Mouse (Mus musculus): ENCODE data around the gene Astn1. TPM values are rescaled to one million over a fixed set of nuclear protein-coding genes. Genes with fewer than 3 reads are reported as not detected.

The Astn1 gene
- polyA plus RNA-seq, 1 experiment from 2014 or later = 1.6 TPM

DNA sequence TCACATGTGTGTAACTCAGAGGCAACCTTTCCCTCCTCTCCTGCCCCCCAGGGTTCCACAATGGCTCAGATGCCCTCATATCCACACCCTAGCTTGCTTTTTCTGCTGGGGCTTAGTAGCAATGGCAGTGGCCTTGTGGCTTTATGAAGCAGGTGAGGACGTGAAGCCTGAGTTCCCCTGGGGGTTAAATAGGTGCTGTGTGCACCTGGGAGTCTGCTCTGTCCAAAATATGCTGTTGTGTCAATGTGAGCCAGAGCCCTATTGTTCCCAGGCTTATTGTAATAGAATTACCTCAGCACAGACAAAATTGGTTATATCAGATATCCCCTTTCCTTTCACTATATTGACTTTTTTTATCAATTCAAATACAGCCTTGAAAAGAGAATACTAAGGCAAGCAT, 325.7 kb downstream of the Astn1 start:
- no peaks in the 10 kb centered on the region for H3K27me3 ChIP-seq (ENCODE audit: insufficient read depth, poor library complexity, severe bottlenecking)
- 46% methylated on average over 1 of the region's 1 CpGs for WGBS
- DNase-seq (ENCODE audit: low spot score) = no peak
- H3K4me3 ChIP-seq = no peak overlapping the region
- no peaks in the 10 kb centered on the region for H3K4me1 ChIP-seq
- no peaks in the 10 kb centered on the region for H3K9me3 ChIP-seq
- H3K36me3 ChIP-seq = no peaks in the 10 kb centered on the region
- H3K27ac ChIP-seq = no peak overlapping the region

- Histone ChIP-seq H3K27me3 (ENCODE audit: insufficient read depth, poor library complexity, severe bottlenecking) (no peaks in the 10 kb centered on the region), H3K36me3 (no peaks in the 10 kb centered on the region), H3K9me3 (no peaks in the 10 kb centered on the region), H3K4me1 (no peaks in the 10 kb centered on the region), H3K4me3 (no peak overlapping the region), H3K27ac (no peak overlapping the region)
- no peak for DNase-seq (ENCODE audit: low spot score)
- 42% methylated on average over 3 of the region's 3 CpGs for WGBS
These were observed 335.4 kb downstream of the Astn1 start for GRCm38 (mm10) chr1:158697423-158697822.

DNA sequence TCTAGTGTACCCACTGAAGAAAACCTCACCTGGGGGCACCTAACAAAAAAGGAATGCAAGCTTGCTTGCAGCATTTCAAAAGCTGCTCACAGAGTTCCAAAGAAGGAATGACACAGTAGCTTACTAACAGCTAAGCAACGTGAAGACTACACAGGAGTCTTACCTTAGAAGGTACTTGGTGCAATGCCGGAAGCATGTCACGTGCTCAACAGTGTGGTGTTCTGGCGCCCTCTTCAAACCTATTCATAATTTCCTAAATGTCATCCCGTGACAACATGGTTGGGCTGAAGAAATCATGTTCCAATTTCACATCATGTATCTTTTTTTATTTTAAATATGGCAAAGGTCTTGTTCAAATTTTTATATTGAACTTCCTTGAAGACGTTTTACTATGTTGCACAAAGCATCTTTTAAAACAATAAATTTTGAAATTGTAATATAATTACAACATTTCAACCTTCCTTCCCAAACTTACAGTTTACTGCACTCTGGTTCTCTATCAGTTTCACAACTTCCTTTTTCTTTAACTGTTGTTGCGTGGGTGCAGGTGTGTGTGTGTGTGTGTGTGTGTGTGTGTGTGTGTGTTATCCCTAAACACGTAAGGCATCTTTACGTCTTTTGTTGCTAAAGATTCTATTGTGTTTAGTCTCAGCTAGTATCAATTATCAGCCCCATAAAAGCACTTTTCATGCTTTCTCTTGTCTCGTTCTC, 335.9 kb downstream of the Astn1 start:
- Histone ChIP-seq H3K9me3 (no peaks in the 10 kb centered on the region), H3K36me3 (no peaks in the 10 kb centered on the region), H3K4me3 (no peak overlapping the region), H3K27me3 (ENCODE audit: insufficient read depth, poor library complexity, severe bottlenecking) (no peaks in the 10 kb centered on the region), H3K27ac (no peak overlapping the region), H3K4me1 (no peaks in the 10 kb centered on the region)
- WGBS = 81% methylated on average over 10 of the region's 10 CpGs
- no peak for DNase-seq (ENCODE audit: low spot score)

DNA sequence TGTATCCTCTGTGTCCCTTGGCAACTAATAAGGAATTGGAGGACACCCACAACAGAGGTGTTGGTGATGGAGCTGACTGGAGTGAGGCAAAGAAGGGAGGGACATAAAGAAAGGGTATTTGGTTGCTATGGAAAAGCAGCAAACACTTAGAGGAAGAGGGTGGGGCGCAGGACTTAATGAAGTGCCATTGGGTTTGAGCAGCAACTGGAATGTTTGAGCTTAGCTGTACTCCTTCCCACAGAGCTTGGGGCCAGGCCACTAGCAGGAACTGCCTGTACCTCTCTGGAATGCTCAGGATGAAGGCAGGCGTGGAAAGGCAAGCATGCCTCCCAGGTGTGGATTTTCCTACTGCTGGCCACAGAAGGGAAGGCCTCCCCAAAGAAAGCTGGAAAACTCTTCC, 337.2 kb downstream of the Astn1 start:
- DNase-seq (ENCODE audit: low spot score) = no peak
- no peak overlapping the region for H3K4me3 ChIP-seq
- no peak overlapping the region for H3K27ac ChIP-seq
- H3K36me3 ChIP-seq = no peaks in the 10 kb centered on the region
- WGBS = 80% methylated on average over 2 of the region's 2 CpGs
- no peaks in the 10 kb centered on the region for H3K27me3 ChIP-seq (ENCODE audit: insufficient read depth, poor library complexity, severe bottlenecking)
- H3K9me3 ChIP-seq = no peaks in the 10 kb centered on the region
- H3K4me1 ChIP-seq = no peaks in the 10 kb centered on the region

GRCm38 (mm10) chr1:158700147-158700546, 338.1 kb downstream of the Astn1 start:
- Histone ChIP-seq H3K4me3 (no peak overlapping the region), H3K27me3 (ENCODE audit: insufficient read depth, poor library complexity, severe bottlenecking) (no peaks in the 10 kb centered on the region), H3K36me3 (no peaks in the 10 kb centered on the region), H3K27ac (no peak overlapping the region), H3K9me3 (no peaks in the 10 kb centered on the region), H3K4me1 (no peaks in the 10 kb centered on the region)
- 82% methylated on average over 2 of the region's 2 CpGs for WGBS
- DNase-seq (ENCODE audit: low spot score) = no peak

DNA sequence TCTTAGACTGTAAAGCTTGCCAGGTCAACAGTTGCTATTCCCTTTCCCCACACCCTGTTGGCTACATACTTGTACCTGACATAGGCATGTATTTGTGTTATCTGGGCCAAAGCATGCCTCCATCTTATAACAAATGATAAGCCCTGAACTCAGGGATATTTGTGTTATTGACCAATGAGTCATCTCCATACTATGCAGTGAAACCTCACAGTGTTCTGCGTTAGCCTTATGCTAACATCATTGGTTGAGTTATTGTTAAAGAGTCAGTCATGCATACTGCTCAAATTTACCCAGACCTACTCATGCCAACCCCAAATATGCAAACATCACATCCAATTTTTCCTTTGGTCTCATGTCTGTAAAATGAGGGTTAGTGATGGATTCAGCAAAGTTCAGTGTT, 339.3 kb downstream of the Astn1 start:
- DNase-seq (ENCODE audit: low spot score) = no peak
- H3K4me1 ChIP-seq = no peaks in the 10 kb centered on the region
- no peaks in the 10 kb centered on the region for H3K27me3 ChIP-seq (ENCODE audit: insufficient read depth, poor library complexity, severe bottlenecking)
- no peak overlapping the region for H3K4me3 ChIP-seq
- WGBS = 77% methylated on average over 1 of the region's 1 CpGs
- H3K27ac ChIP-seq = no peak overlapping the region
- H3K36me3 ChIP-seq = no peaks in the 10 kb centered on the region
- no peaks in the 10 kb centered on the region for H3K9me3 ChIP-seq

- Histone ChIP-seq H3K9me3 (no peaks in the 10 kb centered on the region), H3K4me1 (no peaks in the 10 kb centered on the region), H3K36me3 (no peaks in the 10 kb centered on the region), H3K4me3 (no peak overlapping the region), H3K27ac (no peak overlapping the region), H3K27me3 (ENCODE audit: insufficient read depth, poor library complexity, severe bottlenecking) (no peaks in the 10 kb centered on the region)
- 34% methylated on average over 5 of the region's 5 CpGs for WGBS
- DNase-seq (ENCODE audit: low spot score) = no peak
These were observed 351.4 kb downstream of the Astn1 start for GRCm38 (mm10) chr1:158713301-158714095.

DNA sequence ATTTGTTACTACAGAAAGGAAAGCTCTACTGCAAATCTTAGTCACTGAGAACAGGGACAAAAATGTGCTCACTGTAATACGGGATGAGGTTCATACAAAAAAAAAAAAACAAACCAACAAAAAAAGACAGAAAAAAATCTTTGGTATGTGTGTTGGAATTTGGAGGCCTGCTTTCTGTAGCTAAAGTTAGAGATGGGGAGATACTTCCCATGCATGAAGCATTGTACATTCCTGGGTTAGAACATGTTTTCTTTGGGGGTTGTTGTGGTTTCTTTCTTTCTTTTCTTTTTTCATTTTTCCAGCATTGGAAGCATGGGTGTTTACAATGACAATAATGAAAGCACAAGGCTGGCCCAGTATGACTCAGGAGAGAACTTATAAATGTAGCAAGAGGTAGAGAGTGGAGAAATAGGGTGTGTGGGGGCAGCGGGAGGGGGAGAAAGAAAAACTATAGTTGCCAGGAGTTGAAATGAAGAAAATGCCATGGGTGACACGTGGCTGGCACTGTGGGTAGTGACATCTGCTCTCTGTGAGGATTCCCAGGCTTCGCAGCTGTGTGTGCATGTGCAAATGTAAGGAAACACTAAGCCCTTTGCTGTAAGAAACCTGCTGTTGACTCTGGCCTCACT, 370.9 kb downstream of the Astn1 start:
- Histone ChIP-seq H3K4me1 (no peaks in the 10 kb centered on the region), H3K9me3 (no peaks in the 10 kb centered on the region), H3K27me3 (ENCODE audit: insufficient read depth, poor library complexity, severe bottlenecking) (no peaks in the 10 kb centered on the region), H3K27ac (no peak overlapping the region), H3K4me3 (no peak overlapping the region), H3K36me3 (no peaks in the 10 kb centered on the region)
- 65% methylated on average over 4 of the region's 4 CpGs for WGBS
- DNase-seq (ENCODE audit: low spot score) = no peak

GRCm38 (mm10) chr1:158739132-158739919, 377.3 kb downstream of the Astn1 start:
- H3K36me3 ChIP-seq = no peaks in the 10 kb centered on the region
- no peaks in the 10 kb centered on the region for H3K4me1 ChIP-seq
- DNase-seq (ENCODE audit: low spot score) = no peak
- no peaks in the 10 kb centered on the region for H3K27me3 ChIP-seq (ENCODE audit: insufficient read depth, poor library complexity, severe bottlenecking)
- WGBS = 45% methylated on average over 5 of the region's 5 CpGs
- H3K27ac ChIP-seq = no peak overlapping the region
- no peak overlapping the region for H3K4me3 ChIP-seq
- no peaks in the 10 kb centered on the region for H3K9me3 ChIP-seq

DNA sequence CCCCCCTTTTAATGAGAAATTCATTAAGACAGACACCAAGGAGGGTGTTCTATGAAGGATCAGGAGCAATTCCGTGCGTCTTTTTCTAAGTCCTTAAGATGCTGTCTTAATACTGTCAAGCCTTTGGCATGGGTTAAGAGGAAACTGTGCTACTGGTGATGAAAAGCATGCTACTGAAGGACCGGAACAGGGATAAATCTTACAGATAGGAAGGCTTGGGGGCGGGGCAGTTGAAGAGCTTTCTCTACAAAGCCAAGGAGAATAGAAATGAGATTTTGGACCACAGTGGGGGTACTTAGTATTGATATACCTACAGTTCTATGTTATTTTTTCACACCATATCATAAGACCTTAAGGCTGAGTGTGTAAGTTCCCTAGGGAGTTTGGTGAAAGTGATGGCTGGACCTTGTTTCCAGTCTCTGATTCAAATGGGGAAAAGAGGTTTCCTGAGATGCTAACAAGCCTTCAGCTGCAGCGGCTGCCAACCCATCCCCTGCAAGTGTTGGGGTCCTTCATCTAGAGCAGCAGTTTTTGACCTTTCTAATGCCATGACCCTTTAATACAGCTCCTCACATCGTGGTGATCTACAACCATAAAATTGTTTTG, 378.2 kb downstream of the Astn1 start:
- H3K4me1 ChIP-seq = no peaks in the 10 kb centered on the region
- DNase-seq (ENCODE audit: low spot score) = no peak
- 57% methylated on average over 6 of the region's 6 CpGs for WGBS
- no peaks in the 10 kb centered on the region for H3K9me3 ChIP-seq
- no peak overlapping the region for H3K4me3 ChIP-seq
- H3K27ac ChIP-seq = no peak overlapping the region
- H3K36me3 ChIP-seq = no peaks in the 10 kb centered on the region
- no peaks in the 10 kb centered on the region for H3K27me3 ChIP-seq (ENCODE audit: insufficient read depth, poor library complexity, severe bottlenecking)

DNA sequence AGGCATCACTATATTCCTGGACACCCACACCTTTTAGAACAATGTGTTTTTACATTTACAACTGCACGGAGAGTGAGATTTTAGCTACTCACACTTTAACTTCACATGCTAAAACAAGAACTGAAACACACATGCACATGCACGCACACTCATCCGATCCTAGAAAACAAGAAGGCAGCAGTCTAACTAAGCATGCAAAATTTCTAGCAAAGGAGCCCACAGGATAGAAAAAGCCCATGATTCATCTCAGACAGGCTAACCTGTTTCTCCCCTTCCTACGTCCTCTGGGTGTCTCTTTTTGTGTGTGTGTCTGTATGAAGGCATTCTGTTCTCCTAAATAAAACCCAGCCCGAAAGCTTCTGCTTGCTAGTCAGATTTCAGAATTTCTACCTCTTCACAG, 378.9 kb downstream of the Astn1 start:
- Histone ChIP-seq H3K4me1 (no peaks in the 10 kb centered on the region), H3K4me3 (no peak overlapping the region), H3K9me3 (no peaks in the 10 kb centered on the region), H3K27me3 (ENCODE audit: insufficient read depth, poor library complexity, severe bottlenecking) (no peaks in the 10 kb centered on the region), H3K36me3 (no peaks in the 10 kb centered on the region), H3K27ac (no peak overlapping the region)
- WGBS = 86% methylated on average over 5 of the region's 5 CpGs
- DNase-seq (ENCODE audit: low spot score) = no peak

All from heart, embryonic 10.5 days (tissue).